ENCODE assay signal across 29 mouse cellular contexts in the genomic region with DNA sequence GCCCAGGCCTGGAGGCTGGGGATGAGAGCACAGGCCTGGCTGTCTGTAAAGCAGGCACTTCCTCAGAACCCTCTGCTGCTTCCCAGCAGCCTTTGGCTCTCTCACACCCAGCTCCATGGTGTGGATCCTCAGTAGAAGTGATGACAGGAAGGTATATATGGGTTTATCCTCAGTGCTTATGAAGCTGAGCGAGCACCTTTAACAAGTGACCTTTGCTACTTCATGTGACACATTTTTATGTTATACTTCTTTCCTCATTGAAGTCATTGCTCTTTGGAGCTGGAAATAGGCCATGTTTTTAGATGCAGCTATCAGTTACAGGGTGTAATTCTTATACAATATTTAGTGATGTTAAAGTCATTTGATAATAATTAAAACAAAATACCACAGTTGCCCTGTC. TPM values are rescaled to one million over a fixed set of nuclear protein-coding genes. Genes with fewer than 3 reads are reported as not detected.
DNase-seq lines count a peak whose midpoint lies in the region; ATAC-seq and TF ChIP-seq lines count a peak whose summit lies in the region.
"Had no signal": no experiment of that assay in that cellular context is flagged by ENCODE, and none has a peak within 500 bp of the region (broad histone marks: within the 10 kb centered on the region; RNA-seq: fewer than 3 reads in every experiment).

No protein-coding gene starts in this region.

- no peak overlapping the region for H3K9ac ChIP-seq in intestine, embryonic 15.5 days
- no peak overlapping the region for H3K9ac ChIP-seq in intestine, postnatal 0 days (ENCODE audit: low read depth, low read length)
- H3K9ac ChIP-seq: embryonic facial prominence, embryonic 13.5 days; embryonic facial prominence, embryonic 15.5 days; forebrain, embryonic 12.5 days had no signal

- no peaks in the 10 kb centered on the region for H3K9me3 ChIP-seq in intestine, embryonic 15.5 days
- H3K9me3 ChIP-seq in intestine, postnatal 0 days (ENCODE audit: control insufficient read depth): no peaks in the 10 kb centered on the region
- H3K9me3 ChIP-seq: embryonic facial prominence, embryonic 13.5 days; embryonic facial prominence, embryonic 15.5 days; forebrain, embryonic 10.5 days; forebrain, embryonic 12.5 days; G1E had no signal

- H3K4me3 ChIP-seq in intestine, embryonic 15.5 days (replicated peaks): no peak overlapping the region
- no peak overlapping the region for H3K4me3 ChIP-seq in intestine, postnatal 0 days (ENCODE audit: low read depth, low read length)
- H3K4me3 ChIP-seq in small intestine, adult 2 months (ENCODE audit: low read depth, low read length): no peak overlapping the region
- H3K4me3 ChIP-seq: embryonic facial prominence, embryonic 13.5 days; embryonic facial prominence, embryonic 15.5 days; erythroblast, embryonic 14.5 days; forebrain, embryonic 10.5 days; forebrain, embryonic 12.5 days had no signal

- DNase-seq in 3T3-L1 (ENCODE audit: low read depth, low spot score): peak; percentile 37
- DNase-seq in gastrocnemius, postnatal 10 days: no peak
- no peak for DNase-seq in right cerebral cortex, adult 18-20 months
- DNase-seq in kidney, adult 9 months: no peak
- DNase-seq: adrenal gland, adult 8-10 months; adrenal gland, postnatal 14 days; adrenal gland, postnatal 36 days; B cell, adult 2 months; cerebellum, adult 11-12 months; cerebellum, adult 2 months; cerebellum, adult 9-11 months; cerebellum, postnatal 14 days; cerebellum, postnatal 36 days; embryo, embryonic 11 days had no signal

- 0 out of 2 replicates have a peak, but pooled peaks cover 2% of the 10 kb centered on the region for H3K4me1 ChIP-seq in intestine, embryonic 15.5 days (replicated peaks)
- H3K4me1 ChIP-seq in intestine, postnatal 0 days (replicated peaks; ENCODE audit: control insufficient read depth, insufficient read depth, low read length): no peaks in the 10 kb centered on the region
- peaks cover 8% of the 10 kb centered on the region; the same call in 1 of the 2 replicates for H3K4me1 ChIP-seq in small intestine, adult 2 months (ENCODE audit: control insufficient read depth, insufficient read depth, insufficient read length, low read length)
- H3K4me1 ChIP-seq: embryonic facial prominence, embryonic 13.5 days; embryonic facial prominence, embryonic 15.5 days; forebrain, embryonic 12.5 days had no signal

- no peak for TF ChIP-seq POLR2A in small intestine, adult 2 months (IDR thresholded peaks at IDR 0.05; ENCODE audit: low read depth, low read length)

- H3K27ac ChIP-seq in intestine, embryonic 15.5 days: peak overlapping the region; percentile 49; the same call in 1 of the 2 replicates
- H3K27ac ChIP-seq in intestine, postnatal 0 days (ENCODE audit: low read depth, low read length): peak overlapping the region; percentile 83
- H3K27ac ChIP-seq in small intestine, adult 2 months (ENCODE audit: insufficient read depth, low read depth, low read length): peak overlapping the region; percentile 80
- H3K27ac ChIP-seq: embryonic facial prominence, embryonic 13.5 days; embryonic facial prominence, embryonic 15.5 days; forebrain, embryonic 10.5 days; forebrain, embryonic 12.5 days had no signal

- H3K27me3 ChIP-seq in intestine, embryonic 15.5 days (replicated peaks): no peaks in the 10 kb centered on the region
- H3K27me3 ChIP-seq in intestine, postnatal 0 days (replicated peaks; ENCODE audit: control insufficient read depth, insufficient read depth, low read length): no peaks in the 10 kb centered on the region
- no peaks in the 10 kb centered on the region for H3K27me3 ChIP-seq in small intestine, adult 2 months (ENCODE audit: control insufficient read depth, insufficient read depth, low read length)
- H3K27me3 ChIP-seq: CH12.LX; embryonic facial prominence, embryonic 13.5 days; embryonic facial prominence, embryonic 15.5 days; forebrain, embryonic 12.5 days; Patski had no signal

- TF ChIP-seq CTCF in intestine, postnatal 0 days (IDR thresholded peaks at IDR 0.05; ENCODE audit: low read depth): no peak
- no peak for TF ChIP-seq CTCF in small intestine, adult 2 months (IDR thresholded peaks at IDR 0.05; ENCODE audit: extremely low read depth, insufficient read length, insufficient replicate concordance, low read depth, low read length)

- ATAC-seq in intestine, embryonic 15.5 days: peak; percentile 67; the same call in 1 of the 2 replicates
- peak; percentile 82 for ATAC-seq in intestine, postnatal 0 days
- ATAC-seq: activated CD4-positive, CD25-positive, alpha-beta regulatory T cell, adult 4 months; CD4-positive, CD25-positive, alpha-beta regulatory T cell, adult 4 months; forebrain, embryonic 14.5 days; forebrain, embryonic 16.5 days; Patski had no signal

- WGBS in intestine, embryonic 15.5 days: 70% methylated on average over 1 of the region's 1 CpGs
- WGBS in intestine, postnatal 0 days: 57% methylated on average over 1 of the region's 1 CpGs
- 27% methylated on average over 1 of the region's 1 CpGs for WGBS in small intestine, adult 2 months

- H3K4me2 ChIP-seq in intestine, embryonic 15.5 days (replicated peaks): no peak overlapping the region
- H3K4me2 ChIP-seq in intestine, postnatal 0 days (replicated peaks; ENCODE audit: low read depth): no peak overlapping the region
- H3K4me2 ChIP-seq: embryonic facial prominence, embryonic 13.5 days; embryonic facial prominence, embryonic 15.5 days; forebrain, embryonic 12.5 days had no signal

- 0 out of 2 replicates have a peak, but pooled peaks cover 9% of the 10 kb centered on the region for H3K36me3 ChIP-seq in intestine, embryonic 15.5 days
- H3K36me3 ChIP-seq in intestine, postnatal 0 days (ENCODE audit: control insufficient read depth, insufficient read depth): peaks cover 41% of the 10 kb centered on the region
- peaks cover 49% of the 10 kb centered on the region for H3K36me3 ChIP-seq in small intestine, adult 2 months (ENCODE audit: control insufficient read depth, insufficient read depth, low read length)
- H3K36me3 ChIP-seq: forebrain, embryonic 12.5 days; G1E had no signal

RNA-seq across cellular contexts. Expression of a gene that starts 52.1 kb away (rescaled TPM):
- 46.1 and 50.7 TPM in 2 replicates for polyA plus RNA-seq in intestine, embryonic 15.5 days (2015; fragmentation: Nextera tagmentation; extraction: Ambion mirVana)
- polyA plus RNA-seq in intestine, postnatal 0 days (2015; fragmentation: Nextera tagmentation; extraction: Ambion mirVana): 108 and 112 TPM in 2 replicates
- polyA plus RNA-seq in small intestine, adult 2 months (2012; rRNA removed): 5.7 and 12.3 TPM in 2 replicates
- 10 to 100 TPM; 16.2 to 19.3 TPM for total RNA-seq in gastrocnemius, postnatal 10 days (2021)
